Mouse (Mus musculus): ENCODE data around the gene Smco2.
A peak's percentile ranks its signal among the peaks of the same experiment; 100 is the strongest.
"Not testable (repeated sequence)": the region's sequence is repeated elsewhere in the genome, so short reads cannot be mapped to it uniquely, and the experiment has no call there.

Gene Smco2

DNA sequence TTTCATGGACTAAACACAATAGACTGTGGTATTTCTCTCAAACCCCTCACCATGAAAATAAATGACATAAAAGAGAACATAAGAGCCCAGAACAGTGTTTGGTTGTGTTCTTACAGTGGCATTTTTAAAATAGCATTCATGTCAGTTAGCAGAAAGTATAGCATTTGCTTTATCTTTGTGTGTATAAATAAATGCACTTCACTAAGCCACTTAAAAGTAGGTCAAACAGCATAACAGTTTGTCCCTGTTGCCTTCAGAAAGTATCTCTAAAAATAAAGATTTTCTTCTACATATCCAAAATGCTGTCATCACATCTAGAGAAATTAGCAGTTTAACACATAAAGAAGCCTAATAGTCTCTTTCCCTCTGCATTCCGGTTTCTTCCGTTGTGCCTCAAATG is 7.5 kb downstream of the Smco2 start:
- no peak for DNase-seq (ENCODE audit: low spot score)

DNA sequence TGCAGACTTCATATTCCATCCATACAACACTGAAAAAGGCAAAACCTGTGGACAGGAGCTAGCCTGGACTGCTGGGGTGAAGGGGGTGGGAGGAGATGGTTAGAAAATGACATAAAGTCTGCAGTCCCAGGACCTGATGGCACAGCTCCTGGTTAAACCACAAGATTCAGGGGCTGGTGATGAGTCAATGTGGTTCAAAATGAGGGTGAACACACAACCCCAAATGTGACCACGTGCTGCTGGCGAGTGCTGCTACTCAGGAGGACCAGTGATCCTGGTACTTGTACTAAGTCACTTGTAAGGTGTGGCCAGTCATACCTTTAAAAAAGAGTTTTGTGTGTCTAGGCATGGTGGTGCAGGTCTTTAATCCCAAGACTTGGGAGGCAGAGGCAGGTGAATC is 13.2 kb downstream of the Smco2 start:
- no peak for DNase-seq (ENCODE audit: low spot score)

DNA sequence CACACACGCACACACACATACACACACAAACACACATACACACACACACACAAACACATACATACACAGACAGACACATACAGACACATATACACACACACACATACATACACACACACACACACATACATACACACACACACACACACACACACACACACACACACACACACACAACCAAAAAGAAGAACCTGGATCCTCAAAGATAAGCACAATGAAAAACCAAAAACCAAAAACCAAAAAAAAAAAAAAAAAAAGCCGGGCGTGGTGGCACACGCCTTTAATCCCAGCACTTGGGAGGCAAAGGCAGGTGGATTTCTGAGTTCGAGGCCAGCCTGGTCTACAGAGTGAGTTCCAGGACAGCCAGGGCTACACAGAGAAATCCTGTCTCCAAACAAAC is 14.5 kb downstream of the Smco2 start:
- not testable (repeated sequence) for DNase-seq (ENCODE audit: low spot score)

DNA sequence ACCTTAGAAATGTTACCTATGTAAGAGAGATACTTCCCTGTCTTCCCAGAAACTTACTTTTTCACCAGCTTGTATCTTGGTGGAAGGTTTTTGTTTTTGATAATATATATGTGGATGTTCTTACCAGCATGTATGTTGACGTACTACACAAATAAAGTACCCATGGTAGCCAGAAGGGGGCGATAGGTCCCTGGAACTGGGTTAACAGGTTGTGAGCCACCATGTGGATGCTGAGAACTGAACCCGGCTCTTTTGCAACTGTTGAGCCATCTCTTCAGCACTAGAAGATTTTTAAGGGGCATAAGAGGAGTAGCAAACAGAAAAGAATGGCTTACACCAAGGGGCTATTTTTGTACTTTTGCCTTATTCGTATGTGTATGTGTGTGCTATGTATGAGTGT is 15.8 kb downstream of the Smco2 start:
- no peak for DNase-seq (ENCODE audit: low spot score)

DNA sequence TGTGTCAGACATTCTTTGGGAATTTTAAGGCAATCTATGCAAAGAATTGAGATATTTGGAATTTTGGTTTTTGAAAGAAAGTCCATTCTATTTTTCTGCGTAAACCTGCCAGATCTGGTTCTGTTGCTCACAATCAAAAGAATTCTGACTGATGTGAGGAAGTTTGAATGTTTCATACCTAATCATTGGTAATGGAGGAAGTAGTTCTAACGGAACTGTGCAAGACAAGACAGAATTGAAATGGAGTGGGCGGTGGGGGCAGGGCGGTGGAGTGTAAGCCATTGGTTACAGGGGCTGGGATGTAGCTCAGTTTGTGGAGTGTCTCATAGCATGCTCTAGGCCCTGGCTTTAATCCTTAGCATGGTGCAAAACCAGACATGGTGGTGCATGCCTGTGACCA is 22.1 kb downstream of the Smco2 start:
- DNase-seq (ENCODE audit: low spot score) = no peak

DNA sequence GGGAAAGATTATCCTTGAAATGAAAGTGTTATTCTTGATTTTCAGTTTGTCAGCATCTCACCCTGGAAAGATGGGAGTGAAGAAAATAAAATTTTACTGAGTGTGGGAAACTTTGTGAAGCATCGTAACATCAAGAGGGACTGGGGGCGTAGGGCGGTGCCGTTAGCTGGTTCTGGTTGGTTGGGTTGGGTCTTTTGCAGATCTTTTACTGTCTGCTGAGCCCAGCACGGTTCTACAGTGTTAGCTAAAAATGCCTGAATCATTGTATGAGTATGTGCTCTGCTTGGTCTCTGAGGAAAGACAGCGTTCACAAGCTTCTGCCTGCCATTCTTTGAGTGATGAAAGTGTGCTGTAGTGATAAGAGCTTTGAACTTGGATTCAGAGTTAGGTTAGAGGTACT is 24.5 kb downstream of the Smco2 start:
- DNase-seq (ENCODE audit: low spot score) = no peak

DNA sequence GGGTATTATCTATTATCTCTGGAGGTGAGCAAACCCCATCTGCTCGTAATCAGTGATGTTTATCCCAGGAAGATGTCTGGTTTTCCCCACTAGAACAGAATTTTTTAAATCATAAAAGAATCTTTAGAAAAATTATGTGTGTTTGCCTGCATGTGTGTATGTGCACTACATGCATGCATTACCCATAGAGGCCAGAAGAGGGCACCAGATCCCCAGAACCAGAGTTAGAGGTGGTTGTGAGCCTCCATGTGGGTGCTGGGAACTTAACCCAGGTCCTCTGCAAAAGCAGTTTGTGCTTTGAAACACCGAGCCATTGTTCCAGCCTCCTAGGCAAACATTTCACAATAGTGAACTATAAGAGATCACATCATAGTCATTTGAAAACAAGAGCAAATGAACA is 26.9 kb downstream of the Smco2 start:
- DNase-seq (ENCODE audit: low spot score) = no peak

DNA sequence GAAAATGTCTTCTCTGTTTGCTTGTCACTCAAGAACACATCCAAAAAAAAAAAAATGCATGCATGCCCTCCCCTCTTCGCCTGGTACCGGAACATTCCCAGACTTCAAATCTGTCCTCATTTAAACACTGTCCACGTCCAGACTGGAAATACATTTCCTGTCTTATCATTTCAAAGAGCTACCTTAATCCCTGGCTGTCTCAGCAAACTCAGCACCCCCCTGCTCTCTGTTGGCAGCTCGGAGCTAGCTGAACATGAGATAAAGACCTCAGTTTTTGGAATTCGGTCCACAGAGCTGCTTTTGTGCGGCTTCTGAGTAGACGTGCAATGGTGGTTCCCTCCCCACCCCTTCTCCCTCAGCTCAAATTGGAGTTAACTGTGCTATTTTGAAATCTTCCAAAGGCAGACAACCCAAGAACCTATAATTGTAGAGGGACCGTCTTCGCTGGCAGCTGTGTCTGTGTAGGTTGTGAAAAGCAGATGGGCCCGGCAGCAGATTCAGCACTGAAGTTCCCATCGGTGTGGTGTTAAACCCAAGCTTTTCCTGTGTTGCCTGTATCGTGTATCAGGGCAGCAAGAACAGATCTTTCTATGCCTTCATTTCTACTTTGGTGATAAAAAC is 27.6 kb downstream of the Smco2 start:
- DNase-seq (ENCODE audit: low spot score) = no peak

DNA sequence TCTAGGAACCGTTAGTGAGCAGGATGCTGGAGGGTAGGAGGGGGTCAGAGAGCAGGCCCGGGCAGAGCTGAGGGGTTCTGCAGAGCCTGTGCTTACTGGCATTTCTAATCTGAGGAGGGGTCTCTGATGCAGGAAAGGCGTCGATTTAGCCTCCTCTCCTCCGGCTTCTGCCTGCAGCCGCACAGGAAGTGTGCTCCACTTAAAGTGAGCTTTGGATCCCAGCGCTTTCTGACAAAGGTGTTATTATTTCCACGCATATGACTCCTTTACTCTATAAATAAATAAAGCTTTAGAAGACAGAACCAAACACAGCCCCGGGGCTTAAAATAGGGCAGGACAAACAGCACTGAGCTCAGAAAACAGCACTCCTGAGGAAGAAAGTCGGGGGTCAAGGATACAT is 29.0 kb downstream of the Smco2 start:
- DNase-seq (ENCODE audit: low spot score) = no peak

DNA sequence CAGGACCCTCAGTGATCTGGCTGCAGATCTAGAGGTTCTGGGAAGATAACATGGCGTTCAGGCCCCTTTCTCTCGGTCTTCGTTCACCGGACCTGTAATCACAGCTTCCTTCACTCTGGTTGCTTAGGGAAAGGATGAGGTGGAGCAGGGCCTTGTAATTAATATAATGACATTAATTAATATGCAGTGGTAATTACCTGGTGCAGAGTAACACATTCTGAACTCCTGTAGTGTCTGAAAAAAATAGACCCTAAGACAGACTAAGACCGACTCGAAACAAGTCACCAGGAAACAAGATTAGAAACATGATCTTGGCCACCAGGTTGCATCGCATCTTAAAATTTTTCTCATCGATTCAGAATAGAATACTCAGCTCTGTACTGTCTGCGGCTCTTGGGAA is 30.0 kb downstream of the Smco2 start:
- DNase-seq (ENCODE audit: low spot score) = no peak

DNA sequence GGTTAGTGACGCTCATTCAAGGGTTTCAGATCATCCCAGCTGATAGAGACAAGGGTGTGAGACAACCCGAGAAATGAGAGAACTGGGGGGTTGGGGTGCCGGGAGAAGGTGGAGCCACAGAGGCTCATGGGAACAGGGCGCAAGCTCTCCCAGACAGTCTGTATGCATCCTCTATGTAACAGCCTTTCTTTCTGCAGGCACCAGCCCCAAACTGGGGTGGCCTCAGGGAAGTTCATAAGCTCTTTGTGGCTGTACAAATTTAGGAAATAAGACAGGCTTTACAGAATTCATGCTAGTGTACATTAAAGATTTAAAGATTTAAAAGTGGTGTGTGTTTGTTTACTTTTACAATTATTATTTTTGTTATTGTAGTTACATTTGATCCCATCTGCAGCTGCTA is 30.4 kb downstream of the Smco2 start:
- no peak for DNase-seq (ENCODE audit: low spot score)

DNA sequence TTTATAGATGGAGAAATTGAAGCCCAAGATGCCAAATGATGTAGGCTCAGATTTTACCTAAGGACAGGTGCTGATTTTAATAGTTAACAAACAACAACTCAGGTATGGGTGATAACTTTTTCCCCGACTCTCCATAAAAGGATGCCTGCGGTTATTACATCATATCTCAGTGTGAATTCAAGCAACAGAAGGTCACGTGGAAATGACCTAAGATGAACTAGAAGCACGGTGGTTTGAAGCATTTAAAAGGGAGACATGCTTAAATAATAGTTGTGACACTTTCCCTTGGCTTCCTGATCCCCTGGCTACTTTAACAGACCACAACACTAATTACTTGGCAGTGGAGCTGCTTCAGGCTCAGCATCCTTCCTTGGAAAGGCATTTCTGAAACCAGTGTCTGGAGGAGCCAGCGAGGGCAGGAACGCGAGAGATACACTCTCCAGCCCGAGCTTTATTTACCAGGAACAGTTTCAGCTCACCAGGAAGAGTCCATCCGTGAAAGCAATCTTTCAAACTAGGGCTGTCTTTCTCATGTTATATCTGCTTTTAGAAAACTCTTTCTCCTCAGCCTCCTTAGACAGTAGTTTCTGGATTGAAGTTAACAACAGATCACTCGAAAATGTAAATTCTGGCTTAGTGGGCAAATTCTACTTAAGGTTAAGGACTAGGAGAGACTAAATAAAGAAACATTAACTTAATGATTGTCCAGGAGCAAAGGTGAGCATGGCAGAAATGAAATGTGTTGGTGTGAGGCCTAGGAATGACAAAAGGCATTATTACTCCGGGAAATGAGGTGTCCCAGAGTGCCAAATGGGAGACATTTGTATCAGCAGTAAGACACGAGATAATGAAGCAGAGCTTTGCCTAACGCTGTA is 32.2 kb downstream of the Smco2 start:
- no peak for DNase-seq (ENCODE audit: low spot score)

DNA sequence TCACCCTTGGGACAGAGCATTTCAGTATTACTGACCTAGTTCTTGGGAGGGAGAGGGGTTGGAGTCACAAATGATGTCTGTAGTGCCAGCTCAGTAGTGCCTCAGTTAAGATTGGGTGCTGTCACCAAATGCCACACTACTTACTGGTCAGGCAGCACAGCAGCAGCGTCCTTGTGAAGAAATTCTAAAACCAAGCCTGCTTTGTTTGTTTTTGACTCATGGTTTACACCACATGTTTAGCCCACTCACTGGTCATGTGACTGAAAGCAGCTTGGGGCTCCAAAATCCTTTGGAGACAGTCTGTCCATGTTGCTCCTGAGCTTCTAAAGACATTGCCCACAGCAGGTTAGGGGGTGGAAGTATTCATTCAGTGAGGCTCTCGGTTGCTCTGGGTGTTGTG is 33.5 kb downstream of the Smco2 start:
- DNase-seq (ENCODE audit: low spot score) = no peak

DNA sequence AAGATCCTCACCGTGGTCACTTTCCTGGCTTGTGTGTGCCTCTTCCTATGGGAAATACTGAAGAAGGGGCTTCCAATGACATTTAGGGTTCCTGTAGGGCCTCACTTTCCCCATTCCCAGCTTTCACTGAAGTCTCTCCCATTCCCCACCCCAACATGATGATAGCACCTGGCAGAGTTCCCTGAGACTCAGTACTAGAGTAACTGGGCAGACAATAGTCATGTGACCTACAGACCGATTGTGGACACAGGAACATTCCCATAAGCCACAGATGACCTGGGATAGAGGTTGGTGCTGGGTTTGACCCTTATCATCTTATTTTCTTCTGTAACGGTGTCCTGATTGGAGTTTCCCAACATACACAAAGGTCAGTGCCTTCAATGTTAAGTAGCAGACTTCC is 34.3 kb downstream of the Smco2 start:
- DNase-seq (ENCODE audit: low spot score) = no peak

DNA sequence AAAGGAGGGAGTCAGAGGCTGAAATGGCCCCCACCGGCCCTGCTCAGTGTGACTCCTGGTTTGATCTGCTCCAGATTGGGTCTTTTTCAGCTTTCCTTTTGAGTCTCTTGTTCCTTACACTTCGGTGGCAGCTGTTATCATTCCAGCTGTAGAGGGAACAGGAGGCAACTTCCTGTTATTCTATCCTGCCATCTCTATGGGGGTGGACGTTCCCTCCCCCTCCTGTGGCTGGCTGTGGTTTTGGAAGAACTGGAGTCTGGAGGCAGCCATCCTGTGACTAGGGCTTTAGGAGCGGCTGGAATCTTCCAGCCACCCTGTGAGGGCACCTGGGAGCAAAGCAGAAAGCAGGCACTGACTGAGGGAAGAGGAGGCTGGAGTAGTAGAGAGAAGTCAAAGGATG is 34.9 kb downstream of the Smco2 start:
- no peak for DNase-seq (ENCODE audit: low spot score)

DNA sequence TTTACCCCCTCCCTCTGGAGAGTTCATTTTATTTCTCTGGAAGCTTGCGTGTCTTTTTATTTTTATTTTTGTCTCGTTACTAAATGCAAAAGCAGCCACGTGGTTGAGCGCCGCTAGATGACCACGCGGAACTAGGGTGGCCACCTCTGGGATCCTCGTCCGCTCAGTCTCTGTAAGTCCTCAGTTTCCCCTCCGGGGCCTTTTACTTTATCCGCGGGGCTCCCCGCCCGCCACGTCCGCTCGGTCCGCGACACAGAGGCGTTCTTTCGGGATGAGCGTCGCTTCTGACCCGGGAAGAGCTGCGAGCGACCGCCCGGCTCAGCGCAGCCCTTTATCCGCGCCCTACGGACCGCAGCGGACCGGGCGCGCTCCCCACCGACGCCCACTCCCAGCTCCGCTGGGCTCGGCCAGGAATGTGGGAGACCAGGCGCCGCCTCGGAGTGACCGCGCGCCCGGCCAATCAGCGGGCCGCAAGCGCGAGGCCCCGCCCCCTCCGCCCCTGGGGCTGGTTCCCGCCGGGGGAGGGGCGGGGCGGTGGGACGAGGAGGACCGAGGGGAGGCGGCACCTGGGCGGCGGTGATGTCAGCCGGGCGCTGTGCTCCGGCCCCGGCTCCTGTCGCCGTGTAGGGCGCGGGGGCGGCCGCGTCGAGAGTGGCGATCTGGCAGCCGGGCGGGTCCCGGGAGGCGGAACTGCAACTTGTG is 38.2 kb downstream of the Smco2 start, which contains the start of gene Ppfibp1:
Ppfibp1 (plus strand) TSS at position 530 of the 702 bp plus-strand sequence.
- DNase-seq (ENCODE audit: low spot score) = peak; percentile 95

DNA sequence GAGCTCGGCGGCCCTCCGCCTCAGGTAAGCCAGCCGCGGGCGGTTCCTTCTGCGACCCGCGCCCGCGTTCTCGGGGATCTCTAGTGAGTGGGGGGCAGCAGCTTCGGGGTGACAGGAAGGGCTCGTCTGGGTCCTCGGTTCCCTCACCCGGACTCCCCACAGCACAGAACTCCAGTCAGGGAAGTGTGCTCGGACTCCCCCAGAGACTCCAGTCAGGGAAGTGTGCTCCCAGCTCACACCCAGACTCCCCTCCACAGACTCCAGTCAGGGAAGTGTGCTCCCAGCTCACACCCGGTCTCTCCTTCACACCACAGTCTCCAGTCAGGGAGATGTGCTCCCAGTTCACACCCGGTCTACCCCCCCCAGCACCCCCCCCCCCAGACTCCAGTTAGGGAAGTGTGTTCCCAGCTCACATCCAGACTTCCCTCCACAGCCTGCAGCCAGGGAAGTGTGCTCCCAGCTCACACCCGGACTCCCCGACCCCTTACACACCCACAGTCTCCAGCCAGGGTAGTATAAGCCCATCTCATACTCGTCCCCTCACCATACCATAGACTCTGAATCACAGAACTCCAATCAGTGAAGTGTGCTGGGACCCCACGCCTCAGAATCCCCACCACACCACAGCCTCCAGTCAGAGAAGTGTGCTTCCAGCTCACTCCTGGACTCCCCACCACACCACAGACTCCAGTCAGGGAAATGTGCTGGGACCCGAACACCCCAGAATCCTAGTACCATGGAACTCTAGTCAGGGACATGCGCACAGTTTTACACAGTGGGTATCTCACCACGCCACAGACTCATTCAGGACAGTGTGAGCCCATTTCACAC is 39.0 kb downstream of the Smco2 start:
- peak; percentile 24 for DNase-seq (ENCODE audit: low spot score)

DNA sequence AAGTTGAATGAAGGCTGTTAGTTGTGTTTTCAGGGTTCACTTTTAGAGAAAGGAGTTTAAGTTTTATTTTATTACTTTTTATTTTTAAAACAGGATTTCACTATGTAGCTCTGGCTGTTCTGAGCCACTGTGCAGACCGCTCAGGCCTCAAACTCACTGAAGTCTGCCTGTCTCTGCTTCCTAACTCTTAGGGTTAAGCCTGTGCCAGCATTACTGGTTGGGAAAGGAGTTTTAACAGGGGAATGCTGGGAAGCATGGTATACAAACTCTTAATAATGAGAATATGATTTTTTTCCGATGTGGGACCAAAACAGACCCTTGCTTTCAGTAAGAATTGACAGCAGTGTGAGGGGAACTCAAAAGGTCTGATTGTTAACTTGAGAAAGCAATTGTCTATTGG is 40.3 kb downstream of the Smco2 start:
- no peak for DNase-seq (ENCODE audit: low spot score)

DNA sequence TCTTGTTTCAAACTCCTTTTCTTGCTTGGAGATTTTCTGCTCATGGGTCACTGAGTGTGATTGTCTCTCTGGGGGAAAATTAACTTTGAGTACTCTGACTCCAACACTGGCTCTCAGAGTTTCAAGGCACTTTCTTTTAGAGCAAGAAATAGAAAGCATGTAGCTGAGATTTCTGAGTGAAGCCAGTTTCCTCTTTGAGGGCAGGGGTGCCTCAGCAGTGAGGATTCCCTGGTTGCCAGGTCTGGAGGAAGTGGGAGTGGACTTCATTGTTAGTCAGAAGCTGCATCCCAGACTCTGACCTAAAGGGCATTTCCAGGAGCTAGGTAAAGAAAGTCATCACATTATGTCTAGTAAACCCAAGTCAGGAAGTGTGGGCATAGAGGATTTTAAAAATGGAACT is 40.7 kb downstream of the Smco2 start:
- DNase-seq (ENCODE audit: low spot score) = no peak

DNA sequence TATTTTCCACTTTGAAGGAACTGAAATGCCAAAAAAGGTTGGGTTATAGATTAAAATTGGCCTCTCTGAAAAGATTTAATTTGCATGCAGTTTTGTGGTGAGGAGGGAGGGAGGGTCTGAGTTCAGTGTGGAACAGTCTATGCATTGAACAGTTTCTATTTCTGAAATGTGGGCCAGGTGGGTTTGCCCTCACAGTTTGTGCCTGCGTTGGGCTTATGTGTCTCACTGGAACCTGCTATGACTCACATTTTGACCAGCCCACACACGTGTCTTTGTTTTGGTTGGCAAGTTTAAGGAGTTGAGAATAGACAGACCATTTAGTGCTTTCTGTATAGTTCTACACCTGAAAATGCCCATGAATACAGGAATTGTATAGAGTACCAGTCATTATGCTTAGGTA is 44.0 kb downstream of the Smco2 start:
- no peak for DNase-seq (ENCODE audit: low spot score)

DNA sequence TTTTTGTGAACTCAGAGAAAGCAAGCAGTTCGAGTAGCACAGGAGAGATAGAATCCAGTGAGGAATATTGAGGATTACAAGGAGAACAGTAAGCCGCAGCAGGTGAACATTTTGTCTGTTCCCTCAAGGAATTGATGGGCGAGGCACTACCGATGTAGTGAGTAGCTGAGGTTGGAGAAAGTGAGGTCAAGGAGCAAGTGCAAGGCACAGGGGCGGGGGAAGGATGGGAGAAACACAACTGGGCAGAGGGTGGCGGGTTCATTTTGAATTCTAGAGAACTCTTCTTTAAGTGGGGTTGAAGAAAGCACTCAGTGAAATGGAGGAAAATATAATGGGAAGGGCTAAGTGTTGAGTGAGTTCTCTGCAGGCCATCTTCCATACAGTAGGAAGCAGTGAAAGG is 48.8 kb downstream of the Smco2 start:
- DNase-seq (ENCODE audit: low spot score) = no peak

DNA sequence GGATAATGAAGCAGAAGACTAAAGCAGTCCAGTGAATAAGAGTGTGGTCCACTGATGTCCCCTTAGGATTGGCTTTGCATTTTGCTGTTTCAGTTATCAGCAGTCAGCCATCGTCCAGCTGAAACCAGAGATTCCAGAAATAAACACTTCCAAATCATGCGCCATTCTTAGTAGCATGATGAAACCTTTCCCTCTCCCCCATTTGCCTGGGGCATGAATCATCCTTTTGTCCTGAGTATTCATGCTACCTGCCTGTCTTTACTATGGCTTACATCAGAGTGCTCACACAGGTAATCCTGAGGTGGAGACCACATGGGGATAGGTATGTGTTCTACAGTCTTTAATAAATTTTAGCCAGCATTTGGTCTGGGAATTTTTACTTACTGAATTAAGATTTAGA is 49.7 kb downstream of the Smco2 start:
- no peak for DNase-seq (ENCODE audit: low spot score)
